In the genomic region with DNA sequence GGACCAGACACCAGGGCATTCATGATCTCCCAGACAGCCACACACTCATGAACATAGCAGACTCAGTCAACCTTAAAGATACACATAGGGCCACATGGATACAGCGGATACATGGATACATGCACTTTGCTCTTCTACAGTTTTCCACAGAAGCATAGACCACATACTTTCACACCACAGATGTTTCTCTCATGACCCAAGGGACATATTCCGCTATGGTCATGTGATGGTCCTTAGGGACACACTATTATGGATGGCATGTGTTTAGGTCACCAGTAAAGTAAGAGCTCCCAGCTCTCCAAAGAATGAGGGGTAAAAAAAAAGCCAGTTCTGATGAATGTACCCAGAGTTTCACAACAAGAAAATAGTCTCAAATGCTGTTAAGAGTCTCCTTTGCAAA, we compare ENCODE assay signal across 25 mouse cellular contexts. TPM values are rescaled to one million over a fixed set of nuclear protein-coding genes. Genes with fewer than 3 reads are reported as not detected.
DNase-seq lines count a peak whose midpoint lies in the region; ATAC-seq and TF ChIP-seq lines count a peak whose summit lies in the region.
"Had no signal": no experiment of that assay in that cellular context is flagged by ENCODE, and none has a peak within 500 bp of the region (broad histone marks: within the 10 kb centered on the region; RNA-seq: fewer than 3 reads in every experiment).

No protein-coding gene starts in this region.

- no peak overlapping the region for H3K4me2 ChIP-seq in neural tube, embryonic 15.5 days
- no peak overlapping the region for H3K4me2 ChIP-seq in kidney, embryonic 14.5 days (replicated peaks; ENCODE audit: low read depth, low read length)
- H3K4me2 ChIP-seq: embryonic facial prominence, embryonic 13.5 days; heart, embryonic 15.5 days; hindbrain, embryonic 14.5 days; midbrain, embryonic 13.5 days had no signal

- H3K4me3 ChIP-seq in left cerebral cortex, adult 2 months = no peak overlapping the region
- H3K4me3 ChIP-seq in neural tube, embryonic 15.5 days (replicated peaks) = no peak overlapping the region
- H3K4me3 ChIP-seq in kidney, embryonic 14.5 days (ENCODE audit: low read length) = no peak overlapping the region
- H3K4me3 ChIP-seq: embryonic facial prominence, embryonic 13.5 days; erythroblast, embryonic 14.5 days; heart, embryonic 10.5 days; heart, embryonic 15.5 days; megakaryocyte, embryonic 14.5 days; midbrain, embryonic 13.5 days had no signal

- DNase-seq in adrenal gland, postnatal 14 days = peak; percentile 2
- DNase-seq in adrenal gland, postnatal 4 days (ENCODE audit: low spot score in 2 of 2) = no peak
- DNase-seq in left cerebral cortex, adult 2 months (ENCODE audit: extremely low spot score in 1 of 2, low spot score in 2 of 2) = no peak
- DNase-seq in left cerebral cortex, adult 9 months (ENCODE audit: low spot score in 2 of 2) = no peak
- peak; percentile 27 for DNase-seq in NIH3T3 (ENCODE audit: low read depth)
- DNase-seq in urinary bladder, adult 18-20 months (ENCODE audit: low spot score in 2 of 2) = no peak
- DNase-seq: cerebellum, adult 11-12 months; cerebellum, adult 9-11 months; embryo, embryonic 11 days; heart, postnatal 36 days; kidney, adult 9 months; right cerebral cortex, postnatal 4 days; thymus, adult 2 months; thymus, postnatal 4 days had no signal

- WGBS in neural tube, embryonic 15.5 days = 87% methylated on average over 2 of the region's 2 CpGs
- WGBS in kidney, embryonic 14.5 days = 85% methylated on average over 2 of the region's 2 CpGs

- intact Hi-C loops in left cerebral cortex, adult 2 months (cut with DNase I) = no loop called here

- peaks cover 11% of the 10 kb centered on the region for H3K4me1 ChIP-seq in neural tube, embryonic 15.5 days
- 0 out of 2 replicates have a peak, but pooled peaks cover 5% of the 10 kb centered on the region for H3K4me1 ChIP-seq in kidney, embryonic 14.5 days (ENCODE audit: control insufficient read depth, insufficient read depth, low read length)

- H3K9ac ChIP-seq in neural tube, embryonic 15.5 days (replicated peaks) = no peak overlapping the region
- H3K9ac ChIP-seq in kidney, embryonic 14.5 days (ENCODE audit: low read depth, low read length) = no peak overlapping the region
- H3K9ac ChIP-seq: embryonic facial prominence, embryonic 13.5 days; heart, embryonic 15.5 days; hindbrain, embryonic 14.5 days; midbrain, embryonic 13.5 days had no signal

- H3K36me3 ChIP-seq in neural tube, embryonic 15.5 days = no peaks in the 10 kb centered on the region
- H3K36me3 ChIP-seq in kidney, embryonic 14.5 days (ENCODE audit: control insufficient read depth, insufficient read depth, low read length) = no peaks in the 10 kb centered on the region
- H3K36me3 ChIP-seq: embryonic facial prominence, embryonic 13.5 days; heart, embryonic 10.5 days; heart, embryonic 15.5 days; midbrain, embryonic 13.5 days had no signal

- H3K9me3 ChIP-seq in neural tube, embryonic 15.5 days (replicated peaks) = no peaks in the 10 kb centered on the region
- no peaks in the 10 kb centered on the region for H3K9me3 ChIP-seq in kidney, embryonic 14.5 days (ENCODE audit: control insufficient read depth, low read length)
- H3K9me3 ChIP-seq: embryonic facial prominence, embryonic 13.5 days; heart, embryonic 10.5 days; heart, embryonic 15.5 days; megakaryocyte, embryonic 14.5 days; midbrain, embryonic 13.5 days had no signal

- ATAC-seq in neural tube, embryonic 15.5 days (ENCODE audit: low FRiP score) = no peak
- no peak for ATAC-seq in kidney, embryonic 14.5 days (ENCODE audit: low FRiP score, low TSS enrichment)
- ATAC-seq: forebrain, embryonic 16.5 days; intestine, postnatal 0 days; midbrain, embryonic 13.5 days had no signal

- TF ChIP-seq CTCF in left cerebral cortex, adult 2 months (IDR thresholded peaks at IDR 0.05) = no peak

- no peaks in the 10 kb centered on the region; the same call in 1 of the 2 replicates for H3K27me3 ChIP-seq in neural tube, embryonic 15.5 days (replicated peaks)
- H3K27me3 ChIP-seq in kidney, embryonic 14.5 days (ENCODE audit: control insufficient read depth, insufficient read depth, low read length) = no peaks in the 10 kb centered on the region
- H3K27me3 ChIP-seq: embryonic facial prominence, embryonic 13.5 days; heart, embryonic 15.5 days; midbrain, embryonic 13.5 days had no signal

- H3K27ac ChIP-seq in left cerebral cortex, adult 2 months = peak overlapping the region; percentile 21; the same call in 1 of the 2 replicates
- H3K27ac ChIP-seq in neural tube, embryonic 15.5 days (replicated peaks) = 0 out of 2 replicates have a peak overlapping the region, but pooled peaks have one; percentile 28
- H3K27ac ChIP-seq in kidney, embryonic 14.5 days (ENCODE audit: low read depth, low read length) = no peak overlapping the region
- H3K27ac ChIP-seq: embryonic facial prominence, embryonic 13.5 days; hindbrain, embryonic 14.5 days; midbrain, embryonic 13.5 days had no signal

RNA-seq across cellular contexts. Expression of a gene that starts 49.9 kb away (rescaled TPM):
- total RNA-seq in adrenal gland, postnatal 14 days (2021) = 132 and 141 TPM in 2 replicates
- total RNA-seq in adrenal gland, postnatal 4 days (2021) = 100 to 1,000 TPM; 105 to 129 TPM
- 100 to 1,000 TPM; 372 to 375 TPM for total RNA-seq in left cerebral cortex, adult 2 months (2021)
- 27.9 and 28.5 TPM in 2 replicates for polyA plus RNA-seq in neural tube, embryonic 15.5 days (2015; fragmentation: Nextera tagmentation; extraction: Ambion mirVana)
- 11.0 and 16.4 TPM in 2 replicates for polyA plus RNA-seq in kidney, embryonic 14.5 days (2014; fragmentation: Nextera tagmentation; extraction: Ambion mirVana)

Comparison
In these comparisons a context has a peak if more than half of its experiments do, and no peak if none do; other contexts are left out.
1. DNase-seq: peak in adrenal gland, postnatal 14 days (single experiment) and NIH3T3 (single experiment); none in adrenal gland, postnatal 4 days (0 of 2), left cerebral cortex, adult 2 months (0 of 2), left cerebral cortex, adult 9 months (0 of 2) and urinary bladder, adult 18-20 months (0 of 2).